Comparison of ENCODE assay signal across 21 mouse cellular contexts in genomic region chr3:58091466-58092176, GRCm38 (mm10).
DNase-seq lines count a peak whose midpoint lies in the region; ATAC-seq lines count a peak whose summit lies in the region.
"Had no signal": no experiment of that assay in that cellular context is flagged by ENCODE, and none has a peak within 500 bp of the region (broad histone marks: within the 10 kb centered on the region; RNA-seq: fewer than 3 reads in every experiment).

No protein-coding gene starts in this region.

- H3K9me3 ChIP-seq in intestine, embryonic 15.5 days, result no peaks in the 10 kb centered on the region
- H3K9me3 ChIP-seq in hindbrain, embryonic 14.5 days (ENCODE audit: control insufficient read depth, low read length), result no peaks in the 10 kb centered on the region
- H3K9me3 ChIP-seq: embryonic facial prominence, embryonic 12.5 days; heart, embryonic 13.5 days; limb, embryonic 15.5 days had no signal

- no peak overlapping the region for H3K9ac ChIP-seq in intestine, embryonic 15.5 days
- H3K9ac ChIP-seq in hindbrain, embryonic 14.5 days, result no peak overlapping the region
- H3K9ac ChIP-seq: embryonic facial prominence, embryonic 12.5 days; heart, embryonic 13.5 days; limb, embryonic 15.5 days had no signal

- H3K27me3 ChIP-seq in intestine, embryonic 15.5 days (replicated peaks), result no peaks in the 10 kb centered on the region
- no peaks in the 10 kb centered on the region for H3K27me3 ChIP-seq in hindbrain, embryonic 14.5 days (ENCODE audit: control insufficient read depth, insufficient read depth, low read length)
- H3K27me3 ChIP-seq: CH12.LX; embryonic facial prominence, embryonic 12.5 days; heart, embryonic 13.5 days; limb, embryonic 15.5 days had no signal

- no peak overlapping the region for H3K4me3 ChIP-seq in intestine, embryonic 15.5 days (replicated peaks)
- H3K4me3 ChIP-seq in hindbrain, embryonic 14.5 days (replicated peaks; ENCODE audit: low read length), result no peak overlapping the region
- H3K4me3 ChIP-seq: embryonic facial prominence, embryonic 12.5 days; heart, embryonic 13.5 days; limb, embryonic 15.5 days had no signal

- DNase-seq in cerebellum, postnatal 14 days, result peak; percentile 11 to 20
- no peak for DNase-seq in cerebellum, adult 9-11 months
- peak; percentile 91 for DNase-seq in brain, adult 2 months (ENCODE audit: low read depth, low spot score)
- DNase-seq in layer of hippocampus, postnatal 36 days, result peak; percentile 15 to 26
- peak; percentile 85 for DNase-seq in right cerebral cortex, adult 18-20 months
- no peak for DNase-seq in kidney, adult 9 months
- DNase-seq in hindbrain, embryonic 14.5 days (ENCODE audit: low spot score), result no peak
- DNase-seq: adrenal gland, adult 2 months; cerebellum, adult 11 months; heart, postnatal 36 days; kidney, postnatal 4 days; lung, postnatal 10 days; midbrain, embryonic 14.5 days; retina, postnatal 1 day; thymus, adult 18-20 months had no signal

- no peaks in the 10 kb centered on the region for H3K36me3 ChIP-seq in intestine, embryonic 15.5 days
- H3K36me3 ChIP-seq in hindbrain, embryonic 14.5 days (replicated peaks; ENCODE audit: control insufficient read depth, insufficient read depth), result no peaks in the 10 kb centered on the region
- H3K36me3 ChIP-seq: embryonic facial prominence, embryonic 12.5 days; heart, embryonic 13.5 days; limb, embryonic 15.5 days had no signal

- H3K4me1 ChIP-seq in intestine, embryonic 15.5 days (replicated peaks), result no peaks in the 10 kb centered on the region
- no peaks in the 10 kb centered on the region for H3K4me1 ChIP-seq in hindbrain, embryonic 14.5 days (replicated peaks; ENCODE audit: control insufficient read depth, insufficient read depth, low read length)
- H3K4me1 ChIP-seq: embryonic facial prominence, embryonic 12.5 days; limb, embryonic 15.5 days had no signal

- no peak overlapping the region for H3K4me2 ChIP-seq in intestine, embryonic 15.5 days (replicated peaks)
- H3K4me2 ChIP-seq in hindbrain, embryonic 14.5 days (replicated peaks), result no peak overlapping the region
- H3K4me2 ChIP-seq: embryonic facial prominence, embryonic 12.5 days; heart, embryonic 13.5 days; limb, embryonic 15.5 days had no signal

- WGBS in intestine, embryonic 15.5 days, result 84% methylated on average over 6 of the region's 6 CpGs
- WGBS in hindbrain, embryonic 14.5 days, result 89% methylated on average over 6 of the region's 6 CpGs

- no peak overlapping the region for H3K27ac ChIP-seq in intestine, embryonic 15.5 days
- H3K27ac ChIP-seq in hindbrain, embryonic 14.5 days, result no peak overlapping the region
- H3K27ac ChIP-seq: embryonic facial prominence, embryonic 12.5 days; heart, embryonic 13.5 days; hindbrain, postnatal 0 days; limb, embryonic 15.5 days had no signal

- no peak for ATAC-seq in intestine, embryonic 15.5 days
- no peak for ATAC-seq in hindbrain, embryonic 14.5 days (ENCODE audit: low FRiP score)
- ATAC-seq: hindbrain, postnatal 0 days had no signal

Comparison
In these comparisons a context has a peak if more than half of its experiments do, and no peak if none do; other contexts are left out.
1. DNase-seq: peak in cerebellum, postnatal 14 days (2 of 2), brain, adult 2 months (single experiment), layer of hippocampus, postnatal 36 days (2 of 2) and right cerebral cortex, adult 18-20 months (single experiment); none in cerebellum, adult 9-11 months (single experiment), kidney, adult 9 months (single experiment) and hindbrain, embryonic 14.5 days (single experiment).